Mouse (Mus musculus): ENCODE data around the gene Sema6b. TPM values are rescaled to one million over a fixed set of nuclear protein-coding genes. Genes with fewer than 3 reads are reported as not detected.
A peak's percentile ranks its signal among the peaks of the same experiment; 100 is the strongest.

The Sema6b gene
- polyA plus RNA-seq, 1 experiment from 2014 or later = 1.3 TPM

DNA sequence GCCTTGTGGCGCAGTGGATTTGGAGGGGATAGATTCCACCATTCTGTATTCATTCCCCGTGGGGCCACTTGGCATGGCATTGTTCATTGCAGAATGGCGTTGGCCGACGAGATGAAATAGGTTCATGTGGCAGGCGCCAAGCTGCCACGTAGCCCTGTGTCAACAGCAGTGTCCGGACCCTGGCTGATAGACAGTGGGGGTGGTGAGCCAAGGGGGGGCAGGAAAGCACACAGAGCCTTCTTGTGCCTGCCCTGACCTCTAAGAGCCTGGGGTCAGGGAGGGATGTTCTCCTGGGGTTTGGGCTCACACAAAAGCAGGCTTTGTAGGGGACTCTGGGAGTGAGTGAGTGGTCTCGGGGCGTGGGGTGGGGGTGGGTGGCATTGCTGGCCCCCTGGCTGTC lies 30.5 kb upstream of the Sema6b start:
- no peak overlapping the region for H3K4me2 ChIP-seq (ENCODE audit: low read length)
- peaks cover under 1% of the 10 kb centered on the region; the same call in 1 of the 2 replicates for H3K4me1 ChIP-seq (replicated peaks; ENCODE audit: control insufficient read depth, insufficient read depth, low read length)
- H3K4me3 ChIP-seq (ENCODE audit: low read depth, low read length) = no peak overlapping the region
- 69% methylated on average over 10 of the region's 10 CpGs for WGBS
- no peak for DNase-seq (ENCODE audit: low spot score)
- ATAC-seq (replicated peaks; ENCODE audit: low FRiP score, low TSS enrichment, low read depth) = no peak
- peaks cover 8% of the 10 kb centered on the region; the same call in 1 of the 2 replicates for H3K36me3 ChIP-seq (ENCODE audit: control insufficient read depth, insufficient read depth, low read length)
- no peak overlapping the region for H3K9ac ChIP-seq (ENCODE audit: low read length)
- no peaks in the 10 kb centered on the region for H3K9me3 ChIP-seq (ENCODE audit: control insufficient read depth, low read length)
- no peaks in the 10 kb centered on the region for H3K27me3 ChIP-seq (replicated peaks; ENCODE audit: control insufficient read depth, insufficient read depth, low read length)
- H3K27ac ChIP-seq (ENCODE audit: low read depth) = peak overlapping the region; percentile 3; the same call in 1 of the 2 replicates

DNA sequence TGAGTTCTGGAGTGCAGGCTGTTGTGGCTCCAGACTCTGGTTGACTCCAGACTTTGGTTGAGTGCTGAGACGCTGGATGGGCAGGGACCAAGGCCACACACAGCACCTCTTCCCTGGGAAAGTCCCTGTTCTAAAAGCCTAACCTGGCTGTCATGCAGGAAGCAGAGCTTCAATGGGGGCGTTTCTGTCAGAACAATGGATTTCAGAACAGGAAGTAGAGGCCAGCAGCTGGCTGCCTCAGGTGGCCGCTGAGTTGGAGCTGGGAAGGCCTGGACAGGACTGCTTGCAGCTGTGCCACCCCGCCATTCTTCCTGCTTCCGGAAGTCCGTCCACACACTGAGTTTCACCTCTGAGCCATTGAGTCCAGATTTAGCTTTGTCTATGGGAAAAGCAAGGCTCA lies 29.7 kb upstream of the Sema6b start:
- no peak overlapping the region for H3K9ac ChIP-seq (ENCODE audit: low read length)
- no peak for DNase-seq (ENCODE audit: low spot score)
- no peaks in the 10 kb centered on the region for H3K9me3 ChIP-seq (ENCODE audit: control insufficient read depth, low read length)
- ATAC-seq (replicated peaks; ENCODE audit: low FRiP score, low TSS enrichment, low read depth) = no peak
- H3K27me3 ChIP-seq (replicated peaks; ENCODE audit: control insufficient read depth, insufficient read depth, low read length) = no peaks in the 10 kb centered on the region
- 61% methylated on average over 6 of the region's 6 CpGs for WGBS
- H3K4me2 ChIP-seq (ENCODE audit: low read length) = no peak overlapping the region
- peaks cover 3% of the 10 kb centered on the region; the same call in 1 of the 2 replicates for H3K4me1 ChIP-seq (replicated peaks; ENCODE audit: control insufficient read depth, insufficient read depth, low read length)
- H3K27ac ChIP-seq (ENCODE audit: low read depth) = peak overlapping the region; percentile 3; the same call in 1 of the 2 replicates
- H3K4me3 ChIP-seq (ENCODE audit: low read depth, low read length) = no peak overlapping the region
- H3K36me3 ChIP-seq (ENCODE audit: control insufficient read depth, insufficient read depth, low read length) = peaks cover 2% of the 10 kb centered on the region; the same call in 1 of the 2 replicates

DNA sequence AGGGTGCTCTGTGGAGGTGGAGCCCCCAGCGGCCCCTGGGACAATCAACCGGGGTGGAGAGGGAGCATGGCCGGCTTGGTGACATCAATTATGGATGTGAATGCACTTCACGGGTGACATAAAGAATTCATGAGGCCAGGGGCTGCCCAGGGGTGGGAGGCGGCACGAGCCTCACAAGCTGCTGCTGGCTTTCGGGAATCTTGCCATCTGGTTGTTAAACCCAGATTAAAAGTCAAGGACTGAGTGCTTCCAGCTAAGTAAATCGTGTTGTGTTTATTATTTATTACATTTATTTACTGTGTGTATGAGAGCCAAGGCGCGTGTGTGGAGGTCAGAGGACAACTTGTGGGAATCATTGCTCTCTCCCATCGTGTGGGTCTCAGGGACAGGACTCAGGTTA lies 25.5 kb upstream of the Sema6b start:
- Histone ChIP-seq H3K36me3 (ENCODE audit: control insufficient read depth, insufficient read depth, low read length) (no peaks in the 10 kb centered on the region), H3K9ac (ENCODE audit: low read length) (no peak overlapping the region), H3K27ac (ENCODE audit: low read depth) (no peak overlapping the region), H3K27me3 (replicated peaks; ENCODE audit: control insufficient read depth, insufficient read depth, low read length) (no peaks in the 10 kb centered on the region), H3K4me1 (replicated peaks; ENCODE audit: control insufficient read depth, insufficient read depth, low read length) (peaks cover 13% of the 10 kb centered on the region), H3K9me3 (ENCODE audit: control insufficient read depth, low read length) (no peaks in the 10 kb centered on the region), H3K4me3 (ENCODE audit: low read depth, low read length) (no peak overlapping the region), H3K4me2 (ENCODE audit: low read length) (no peak overlapping the region)
- no peak for DNase-seq (ENCODE audit: low spot score)
- no peak for ATAC-seq (replicated peaks; ENCODE audit: low FRiP score, low TSS enrichment, low read depth)
- WGBS = 60% methylated on average over 11 of the region's 11 CpGs

DNA sequence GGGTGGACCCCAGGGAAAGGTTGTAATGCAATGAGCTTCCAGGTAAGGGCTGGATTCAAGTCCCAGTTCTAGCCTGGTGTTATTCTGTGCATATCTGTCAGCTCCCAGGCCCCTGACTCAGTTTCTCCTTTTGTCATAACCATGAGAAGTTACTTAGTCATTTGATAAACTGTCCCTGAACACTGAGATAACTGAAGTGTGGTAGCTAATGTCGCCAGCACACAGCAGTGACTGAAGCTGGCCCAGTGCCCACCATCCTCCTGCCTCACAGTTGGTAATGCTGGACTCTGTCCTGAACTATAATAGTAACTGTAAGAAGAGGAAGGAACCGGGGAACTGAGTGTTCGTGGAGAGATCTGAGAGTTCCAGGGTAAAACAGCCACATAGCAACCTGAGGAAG lies 24.4 kb upstream of the Sema6b start:
- Histone ChIP-seq H3K9me3 (ENCODE audit: control insufficient read depth, low read length) (no peaks in the 10 kb centered on the region), H3K27me3 (replicated peaks; ENCODE audit: control insufficient read depth, insufficient read depth, low read length) (no peaks in the 10 kb centered on the region), H3K36me3 (ENCODE audit: control insufficient read depth, insufficient read depth, low read length) (no peaks in the 10 kb centered on the region), H3K27ac (ENCODE audit: low read depth) (no peak overlapping the region), H3K4me3 (ENCODE audit: low read depth, low read length) (no peak overlapping the region), H3K9ac (ENCODE audit: low read length) (no peak overlapping the region), H3K4me2 (ENCODE audit: low read length) (0 out of 2 replicates have a peak overlapping the region, but pooled peaks have one; percentile 69), H3K4me1 (replicated peaks; ENCODE audit: control insufficient read depth, insufficient read depth, low read length) (peaks cover 13% of the 10 kb centered on the region)
- DNase-seq (ENCODE audit: low spot score) (no peak), ATAC-seq (replicated peaks; ENCODE audit: low FRiP score, low TSS enrichment, low read depth) (no peak)
- WGBS = 78% methylated on average over 3 of the region's 3 CpGs

DNA sequence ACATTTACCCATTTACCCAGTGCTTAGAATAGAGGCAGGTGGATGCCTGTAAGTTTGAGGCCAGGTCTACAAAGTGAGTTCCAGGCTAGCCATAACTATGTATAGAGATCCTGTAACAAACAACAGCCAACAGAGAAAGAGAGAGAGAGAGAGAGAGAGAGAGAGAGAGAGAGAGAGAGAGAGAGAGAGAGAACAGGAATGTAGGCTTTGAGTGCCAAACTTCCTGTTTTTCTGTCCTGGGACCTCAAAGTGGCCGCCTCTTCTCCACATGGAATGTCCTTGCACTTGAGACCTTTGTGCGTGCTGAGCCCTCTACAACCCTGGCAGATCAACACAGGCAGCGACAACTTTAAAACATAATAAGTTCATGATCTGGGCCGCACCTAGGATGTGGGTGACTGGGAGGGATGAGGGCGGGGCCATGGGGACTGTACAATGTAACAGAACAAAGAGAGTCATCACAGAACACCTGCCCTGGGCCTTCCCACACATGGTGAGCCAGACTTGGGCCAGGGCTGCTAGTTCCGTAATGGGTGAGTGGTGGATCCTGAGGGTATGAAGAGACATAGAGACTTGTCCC lies 23.5 kb upstream of the Sema6b start:
- WGBS = 69% methylated on average over 6 of the region's 6 CpGs

DNA sequence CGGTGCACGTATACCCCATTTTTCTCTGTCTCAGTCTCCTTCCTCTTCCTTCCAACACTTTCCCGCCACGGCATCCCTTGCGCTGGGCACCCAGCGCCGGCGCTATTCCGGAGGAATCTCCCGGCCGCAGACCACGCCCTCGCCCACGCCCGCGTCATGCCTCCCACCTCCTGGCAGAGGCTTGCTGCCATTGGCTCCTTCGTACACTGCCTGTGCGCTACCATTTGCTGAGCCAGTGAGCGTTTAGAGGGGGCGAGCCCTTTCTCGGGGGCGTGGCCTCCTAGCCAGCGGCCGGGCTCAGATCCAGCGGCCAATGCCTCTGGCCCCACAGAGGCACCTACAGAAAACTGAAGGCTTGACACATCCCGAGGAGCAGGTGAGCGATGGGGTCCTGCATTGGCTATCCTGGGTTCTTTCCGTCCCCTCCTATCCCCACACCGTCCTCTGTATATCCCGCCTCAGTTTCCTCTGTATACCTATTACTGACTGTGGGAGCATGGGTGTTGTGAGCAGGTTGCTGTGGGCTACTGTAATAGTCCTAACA lies 22.2 kb upstream of the Sema6b start, which contains the start of gene Tnfaip8l1:
TSS of gene Tnfaip8l1 (plus strand) at position 247 of the 544 bp plus-strand sequence.
- Histone ChIP-seq H3K36me3 (ENCODE audit: control insufficient read depth, insufficient read depth, low read length) (no peaks in the 10 kb centered on the region), H3K9ac (ENCODE audit: low read length) (peak within 1 kb of the TSS; percentile 42), H3K4me1 (replicated peaks; ENCODE audit: control insufficient read depth, insufficient read depth, low read length) (peaks cover 13% of the 10 kb centered on the region), H3K4me3 (ENCODE audit: low read depth, low read length) (peak within 1 kb of the TSS; percentile 46), H3K4me2 (ENCODE audit: low read length) (peak within 1 kb of the TSS; percentile 69), H3K27me3 (replicated peaks; ENCODE audit: control insufficient read depth, insufficient read depth, low read length) (peaks cover 7% of the 10 kb centered on the region; the same call in 1 of the 2 replicates), H3K27ac (ENCODE audit: low read depth) (no peak within 1 kb of the TSS), H3K9me3 (ENCODE audit: control insufficient read depth, low read length) (no peaks in the 10 kb centered on the region)
- ATAC-seq (replicated peaks; ENCODE audit: low FRiP score, low TSS enrichment, low read depth) = peak; percentile 97
- DNase-seq (ENCODE audit: low spot score) = peak; percentile 94
- WGBS = 1% methylated on average over 30 of the region's 30 CpGs

More for the DNA sequence above, 23.5 kb upstream of the Sema6b start:
- Histone ChIP-seq H3K27ac (ENCODE audit: low read depth) (no peak overlapping the region), H3K4me3 (ENCODE audit: low read depth, low read length) (peak overlapping the region; percentile 46; the same call in 1 of the 2 replicates), H3K4me1 (replicated peaks; ENCODE audit: control insufficient read depth, insufficient read depth, low read length) (peaks cover 13% of the 10 kb centered on the region), H3K36me3 (ENCODE audit: control insufficient read depth, insufficient read depth, low read length) (no peaks in the 10 kb centered on the region), H3K9ac (ENCODE audit: low read length) (no peak overlapping the region), H3K27me3 (replicated peaks; ENCODE audit: control insufficient read depth, insufficient read depth, low read length) (no peaks in the 10 kb centered on the region), H3K9me3 (ENCODE audit: control insufficient read depth, low read length) (no peaks in the 10 kb centered on the region), H3K4me2 (ENCODE audit: low read length) (peak overlapping the region; percentile 69)
- no peak for DNase-seq (ENCODE audit: low spot score)
- no peak for ATAC-seq (replicated peaks; ENCODE audit: low FRiP score, low TSS enrichment, low read depth)

DNA sequence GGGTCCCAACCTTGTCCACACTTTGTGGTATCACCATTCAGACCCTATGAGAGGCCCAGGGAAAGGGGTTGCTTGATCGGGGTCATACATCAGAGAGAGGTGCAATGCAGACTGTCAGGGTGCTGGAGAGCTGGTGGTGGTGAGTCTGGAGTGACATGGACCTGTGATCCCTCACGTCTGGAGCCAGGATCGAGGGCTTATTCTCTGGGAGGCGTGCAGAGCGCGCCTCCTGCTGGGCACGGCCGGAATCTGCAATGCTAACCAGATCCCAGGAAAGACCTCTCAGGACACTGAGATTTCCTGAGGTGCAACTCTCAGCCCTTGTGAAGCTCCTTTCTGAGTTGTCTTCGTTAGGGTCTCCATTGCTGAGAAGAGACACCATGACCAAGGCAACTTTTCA lies 19.6 kb upstream of the Sema6b start:
- H3K9me3 ChIP-seq (ENCODE audit: control insufficient read depth, low read length) = no peaks in the 10 kb centered on the region
- H3K36me3 ChIP-seq (ENCODE audit: control insufficient read depth, insufficient read depth, low read length) = no peaks in the 10 kb centered on the region
- WGBS = 3% methylated on average over 9 of the region's 9 CpGs
- H3K27me3 ChIP-seq (replicated peaks; ENCODE audit: control insufficient read depth, insufficient read depth, low read length) = peaks cover 18% of the 10 kb centered on the region; the same call in 1 of the 2 replicates
- ATAC-seq (replicated peaks; ENCODE audit: low FRiP score, low TSS enrichment, low read depth) = peak; percentile 32; the same call in 1 of the 2 replicates
- no peak overlapping the region for H3K4me2 ChIP-seq (ENCODE audit: low read length)
- H3K9ac ChIP-seq (ENCODE audit: low read length) = no peak overlapping the region
- H3K4me3 ChIP-seq (ENCODE audit: low read depth, low read length) = no peak overlapping the region
- peak; percentile 83 for DNase-seq (ENCODE audit: low spot score)
- H3K27ac ChIP-seq (ENCODE audit: low read depth) = no peak overlapping the region
- peaks cover 10% of the 10 kb centered on the region for H3K4me1 ChIP-seq (replicated peaks; ENCODE audit: control insufficient read depth, insufficient read depth, low read length)

DNA sequence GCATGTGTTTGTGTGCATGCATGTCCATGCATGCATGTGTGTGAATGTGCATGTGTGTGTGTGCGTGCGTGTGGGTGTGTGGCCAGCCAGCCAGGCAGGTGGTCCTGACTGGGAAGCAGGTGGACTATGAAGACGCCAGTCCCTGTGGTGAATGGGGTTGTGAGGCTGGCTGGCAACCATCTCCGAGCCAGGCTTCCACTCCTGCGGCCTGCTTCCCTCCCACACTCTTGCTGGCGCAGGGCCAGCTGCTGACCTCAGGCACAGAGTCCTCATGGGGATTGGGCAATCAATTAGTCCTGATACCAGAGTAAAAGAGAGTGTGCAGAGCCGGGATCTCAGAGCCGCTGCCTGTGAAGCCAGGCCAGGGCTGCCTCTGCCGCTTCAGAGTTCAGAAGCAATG lies 13.5 kb upstream of the Sema6b start:
- WGBS = 33% methylated on average over 9 of the region's 9 CpGs
- Histone ChIP-seq H3K9me3 (ENCODE audit: control insufficient read depth, low read length) (no peaks in the 10 kb centered on the region), H3K4me2 (ENCODE audit: low read length) (no peak overlapping the region), H3K27me3 (replicated peaks; ENCODE audit: control insufficient read depth, insufficient read depth, low read length) (peaks cover 53% of the 10 kb centered on the region), H3K4me1 (replicated peaks; ENCODE audit: control insufficient read depth, insufficient read depth, low read length) (no peaks in the 10 kb centered on the region), H3K4me3 (ENCODE audit: low read depth, low read length) (no peak overlapping the region), H3K27ac (ENCODE audit: low read depth) (no peak overlapping the region), H3K36me3 (ENCODE audit: control insufficient read depth, insufficient read depth, low read length) (no peaks in the 10 kb centered on the region), H3K9ac (ENCODE audit: low read length) (no peak overlapping the region)
- peak; percentile 71 for DNase-seq (ENCODE audit: low spot score)
- ATAC-seq (replicated peaks; ENCODE audit: low FRiP score, low TSS enrichment, low read depth) = peak; percentile 50

DNA sequence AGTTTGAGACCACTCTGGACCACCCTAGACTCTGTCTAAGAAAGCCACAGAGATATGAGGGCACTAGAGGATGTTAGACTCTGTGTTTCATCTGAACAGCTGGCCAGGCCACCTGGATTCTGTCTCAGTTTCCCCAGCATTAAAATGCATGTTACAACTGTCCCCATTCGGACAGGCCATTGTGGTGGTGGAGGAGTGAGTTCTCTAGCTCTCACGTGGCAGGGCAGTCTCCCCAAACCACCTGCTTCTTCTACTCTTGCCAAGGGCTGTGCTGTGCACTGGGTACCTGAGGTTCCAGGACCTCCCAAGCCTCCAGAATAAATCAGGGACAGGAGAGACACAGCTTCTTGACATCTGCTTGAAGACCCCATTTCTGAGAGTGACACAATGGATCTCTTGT lies 9.8 kb upstream of the Sema6b start:
- H3K4me3 ChIP-seq (ENCODE audit: low read depth, low read length) = no peak overlapping the region

More for the DNA sequence above, 9.8 kb upstream of the Sema6b start:
- 43% methylated on average over 2 of the region's 2 CpGs for WGBS
- ATAC-seq (replicated peaks; ENCODE audit: low FRiP score, low TSS enrichment, low read depth) (no peak), DNase-seq (ENCODE audit: low spot score) (no peak)
- Histone ChIP-seq H3K9ac (ENCODE audit: low read length) (no peak overlapping the region), H3K27ac (ENCODE audit: low read depth) (no peak overlapping the region), H3K27me3 (replicated peaks; ENCODE audit: control insufficient read depth, insufficient read depth, low read length) (peaks cover 59% of the 10 kb centered on the region), H3K4me1 (replicated peaks; ENCODE audit: control insufficient read depth, insufficient read depth, low read length) (no peaks in the 10 kb centered on the region), H3K4me2 (ENCODE audit: low read length) (no peak overlapping the region), H3K36me3 (ENCODE audit: control insufficient read depth, insufficient read depth, low read length) (no peaks in the 10 kb centered on the region), H3K9me3 (ENCODE audit: control insufficient read depth, low read length) (no peaks in the 10 kb centered on the region)
